Mouse (Mus musculus) lung, embryonic 16.5 days (tissue): ENCODE measurements around the gene Acap2. TPM values are rescaled to one million over a fixed set of nuclear protein-coding genes. Genes with fewer than 3 reads are reported as not detected.

Experiments used
- ATAC-seq: fragments of 200-750 bp; cut with Nextera tagmentation; 2 replicates; pipeline ENCODE4 v1.8.0; 2017; ENCODE audit warnings: low read depth, mild to moderate bottlenecking, moderate library complexity
- H3K27ac ChIP-seq: fragments of 300-500 bp; sonication (generic); 2 replicates; pipeline ENCODE4 v1.5.1; 2014; ENCODE audit warnings: mild to moderate bottlenecking, control low read depth, low read length
- H3K27me3 ChIP-seq: fragments of 300-500 bp; sonication (generic); 2 replicates; pipeline ENCODE4 v1.6.1; 2014; ENCODE audit warnings: low read depth, low read length, mixed read lengths; ENCODE audit not compliant: control insufficient read depth, insufficient read depth
- H3K36me3 ChIP-seq: fragments of 300-500 bp; sonication (generic); 2 replicates; pipeline ENCODE4 v1.6.1; 2014; ENCODE audit warnings: low read length; ENCODE audit not compliant: control insufficient read depth, insufficient read depth
- H3K4me1 ChIP-seq: fragments of 300-500 bp; sonication (generic); replicated peaks from 2 replicates; pipeline ENCODE4 v1.6.1; 2014; ENCODE audit warnings: low read length, mixed read lengths; ENCODE audit not compliant: control insufficient read depth, insufficient read depth
- H3K4me2 ChIP-seq: fragments of 300-500 bp; sonication (generic); 2 replicates; pipeline ENCODE4 v1.6.1; 2014; ENCODE audit warnings: low read depth, low read length, control low read depth
- H3K4me3 ChIP-seq: fragments of 300-500 bp; sonication (generic); 2 replicates; pipeline ENCODE4 v1.5.1; 2014; ENCODE audit warnings: mild to moderate bottlenecking, low read length, control low read depth
- H3K9ac ChIP-seq: fragments of 300-500 bp; sonication (generic); 2 replicates; pipeline ENCODE4 v1.6.1; 2014; ENCODE audit warnings: low read length, control low read depth
- H3K9me3 ChIP-seq: fragments of 300-500 bp; sonication (generic); 2 replicates; pipeline ENCODE4 v1.6.1; 2016; ENCODE audit warnings: low read length; ENCODE audit not compliant: control insufficient read depth
- WGBS: fragments of 180-500 bp; shearing (Covaris S2); extraction: QIAGEN DNeasy Blood & Tissue Kit; methylation state at CpG from one replicate; pipeline ENCODE4 v1.1.7; 2014; 5-methylcytosine and 5-hydroxymethylcytosine counted together
- polyA plus RNA-seq: library from polyadenylated mRNA; unstranded; fragments of >200 nt; fragmentation: Nextera tagmentation; extraction: Ambion mirVana; gene quantifications from 2 replicates; pipeline ENCODE4 v1.2.1, GENCODE M21; 2015

Gene Acap2
- polyA plus RNA-seq, 1 experiment from 2014 or later, result 27.3 TPM

DNA sequence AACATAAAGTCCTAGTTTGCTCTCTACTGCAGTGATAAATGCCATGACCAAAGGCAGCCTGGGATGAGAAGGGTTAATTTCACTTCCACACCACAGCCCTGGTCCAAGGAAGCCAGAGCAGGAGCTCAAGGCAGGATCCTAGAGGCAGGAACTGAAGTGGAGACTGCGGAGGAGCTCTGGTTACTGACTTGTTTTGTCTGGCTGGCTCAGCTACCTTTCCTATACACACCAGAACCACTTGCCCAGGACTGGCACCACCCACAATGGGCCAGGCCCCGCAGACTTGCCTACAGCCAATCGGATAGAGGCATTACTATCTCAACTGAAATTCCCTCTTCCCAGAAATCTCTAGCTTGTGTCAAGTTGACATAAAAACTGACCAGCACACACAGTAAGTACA, 140.8 kb downstream of the Acap2 start:
- Histone ChIP-seq H3K9me3 (no peaks in the 10 kb centered on the region), H3K36me3 (no peaks in the 10 kb centered on the region), H3K9ac (no peak overlapping the region), H3K4me3 (no peak overlapping the region), H3K27me3 (no peaks in the 10 kb centered on the region), H3K4me2 (no peak overlapping the region), H3K27ac (no peak overlapping the region), H3K4me1 (peaks cover 8% of the 10 kb centered on the region)
- 90% methylated on average over 3 of the region's 3 CpGs for WGBS
- no peak for ATAC-seq

DNA sequence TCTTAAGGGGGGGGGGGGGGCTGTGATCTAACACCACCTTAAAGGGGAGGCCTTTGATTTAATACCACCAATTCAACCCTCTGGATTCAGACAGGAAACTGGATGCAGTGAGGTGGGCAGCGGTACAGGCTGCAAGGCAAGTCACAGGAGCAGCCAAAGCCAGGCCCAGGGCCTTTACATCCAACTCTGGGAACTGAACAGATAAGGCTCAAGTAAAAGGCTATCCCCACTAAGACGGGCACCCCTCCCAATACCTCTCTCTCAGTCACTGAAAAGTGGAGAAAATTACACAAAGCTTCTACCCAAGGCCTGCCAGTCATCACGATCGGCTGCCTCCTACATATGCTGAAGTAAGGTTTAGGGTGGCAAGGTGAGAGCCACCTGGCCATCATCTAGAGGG, 141.3 kb downstream of the Acap2 start:
- H3K27ac ChIP-seq, result no peak overlapping the region
- H3K9me3 ChIP-seq, result no peaks in the 10 kb centered on the region
- H3K9ac ChIP-seq, result no peak overlapping the region
- no peaks in the 10 kb centered on the region for H3K36me3 ChIP-seq
- no peak for ATAC-seq
- no peak overlapping the region for H3K4me2 ChIP-seq
- 88% methylated on average over 4 of the region's 4 CpGs for WGBS
- H3K27me3 ChIP-seq, result no peaks in the 10 kb centered on the region
- H3K4me3 ChIP-seq, result no peak overlapping the region
- H3K4me1 ChIP-seq, result peaks cover 8% of the 10 kb centered on the region

DNA sequence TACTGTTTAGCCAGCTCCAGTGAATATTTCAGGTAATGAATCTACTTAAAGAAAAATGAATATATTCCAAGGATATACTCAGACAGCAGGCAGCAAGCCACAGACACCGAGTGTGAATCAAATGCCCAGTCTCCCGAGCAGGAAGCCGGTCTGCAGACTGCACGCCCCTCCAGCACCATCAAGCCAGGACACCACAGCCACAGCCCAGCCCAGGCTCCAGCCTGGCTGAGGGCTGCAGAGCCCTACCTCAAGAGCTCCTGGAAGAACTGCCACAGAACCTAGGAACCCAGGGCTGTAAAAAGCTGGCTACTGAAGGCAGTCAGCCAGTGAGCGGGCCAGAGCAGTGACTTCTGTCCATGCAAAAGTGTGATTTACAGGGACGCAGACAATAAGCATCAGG, 148.2 kb downstream of the Acap2 start:
- no peaks in the 10 kb centered on the region for H3K36me3 ChIP-seq
- no peaks in the 10 kb centered on the region for H3K27me3 ChIP-seq
- WGBS, result 55% methylated on average over 6 of the region's 6 CpGs
- no peak overlapping the region for H3K9ac ChIP-seq
- peaks cover 19% of the 10 kb centered on the region for H3K4me1 ChIP-seq
- H3K27ac ChIP-seq, result no peak overlapping the region
- H3K9me3 ChIP-seq, result no peaks in the 10 kb centered on the region
- ATAC-seq, result no peak
- H3K4me3 ChIP-seq, result no peak overlapping the region
- H3K4me2 ChIP-seq, result no peak overlapping the region

DNA sequence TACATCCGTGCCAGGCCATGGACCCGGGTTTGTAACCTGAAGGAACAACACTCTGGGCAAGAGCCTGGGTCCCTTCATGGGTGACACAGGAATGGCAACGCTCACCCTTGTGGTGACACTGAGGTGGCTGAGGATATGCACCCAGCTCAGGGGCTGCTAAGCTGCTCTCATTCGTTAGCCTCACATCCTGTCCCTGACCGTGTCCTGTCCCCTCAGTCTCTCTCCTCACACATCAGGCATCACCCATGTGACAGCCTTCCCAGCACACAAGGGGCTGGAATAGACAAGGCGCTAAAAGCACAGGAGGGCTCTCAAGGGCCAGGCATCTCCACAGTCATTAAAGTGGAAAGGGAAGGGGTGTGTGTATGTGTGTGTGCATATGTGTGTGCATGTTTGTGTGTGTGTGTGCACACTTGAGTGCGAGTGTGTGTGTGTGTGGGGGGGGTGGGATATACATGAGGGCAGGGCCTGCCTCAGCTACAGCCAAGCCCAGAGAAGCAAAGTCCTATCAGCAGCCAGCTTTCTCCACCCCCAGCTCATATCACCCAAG, 148.8 kb downstream of the Acap2 start:
- no peak overlapping the region for H3K4me3 ChIP-seq
- peak; percentile 49 for ATAC-seq
- H3K9ac ChIP-seq, result no peak overlapping the region
- 52% methylated on average over 7 of the region's 7 CpGs for WGBS
- no peaks in the 10 kb centered on the region for H3K36me3 ChIP-seq
- no peaks in the 10 kb centered on the region for H3K9me3 ChIP-seq
- H3K27ac ChIP-seq, result no peak overlapping the region
- no peaks in the 10 kb centered on the region for H3K27me3 ChIP-seq
- peaks cover 19% of the 10 kb centered on the region for H3K4me1 ChIP-seq
- no peak overlapping the region for H3K4me2 ChIP-seq

DNA sequence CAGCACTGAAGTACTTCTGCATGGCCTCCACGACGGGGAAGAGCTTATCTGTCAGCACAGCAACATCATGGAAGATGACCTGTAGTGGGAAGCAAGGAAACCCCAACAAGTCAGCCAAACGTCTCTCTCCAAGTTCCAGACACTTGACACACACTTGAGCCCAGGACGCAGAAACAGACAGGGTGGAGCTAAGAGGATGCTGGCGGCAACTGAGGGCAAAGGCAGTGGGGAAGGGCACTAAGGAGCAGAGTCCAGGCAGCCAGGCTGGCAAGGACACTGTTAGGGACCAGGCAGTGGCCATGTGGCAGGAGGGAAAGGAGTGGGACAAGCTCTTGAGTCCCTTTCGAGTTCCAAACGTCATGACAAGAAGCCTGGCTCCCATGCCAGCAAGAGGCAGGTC, 150.3 kb downstream of the Acap2 start:
- 57% methylated on average over 7 of the region's 7 CpGs for WGBS
- Histone ChIP-seq H3K9ac (no peak overlapping the region), H3K4me1 (peaks cover 20% of the 10 kb centered on the region), H3K4me2 (no peak overlapping the region), H3K4me3 (no peak overlapping the region), H3K9me3 (no peaks in the 10 kb centered on the region), H3K27ac (no peak overlapping the region), H3K36me3 (no peaks in the 10 kb centered on the region), H3K27me3 (no peaks in the 10 kb centered on the region)
- no peak for ATAC-seq

DNA sequence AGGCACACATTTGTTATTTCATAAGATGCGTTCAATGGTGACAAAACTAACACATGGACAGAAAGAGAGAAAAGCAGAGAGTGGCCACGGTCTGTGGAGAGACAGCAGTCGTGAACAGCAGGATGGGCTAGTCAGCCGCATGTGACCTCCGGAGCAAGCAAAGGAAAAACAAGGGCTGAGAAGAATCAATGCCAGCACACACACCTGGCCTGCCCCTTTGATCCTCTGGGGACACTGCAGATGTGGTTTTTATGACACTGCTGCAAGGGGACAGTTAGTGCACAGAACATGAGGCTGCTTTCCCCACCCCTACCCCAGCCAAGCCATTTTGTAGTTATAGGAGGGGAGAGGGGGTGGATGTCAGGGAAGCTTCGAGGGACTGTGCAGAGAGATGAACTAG, 152.9 kb downstream of the Acap2 start:
- peaks cover 20% of the 10 kb centered on the region for H3K4me1 ChIP-seq
- 77% methylated on average over 6 of the region's 6 CpGs for WGBS
- no peak for ATAC-seq

DNA sequence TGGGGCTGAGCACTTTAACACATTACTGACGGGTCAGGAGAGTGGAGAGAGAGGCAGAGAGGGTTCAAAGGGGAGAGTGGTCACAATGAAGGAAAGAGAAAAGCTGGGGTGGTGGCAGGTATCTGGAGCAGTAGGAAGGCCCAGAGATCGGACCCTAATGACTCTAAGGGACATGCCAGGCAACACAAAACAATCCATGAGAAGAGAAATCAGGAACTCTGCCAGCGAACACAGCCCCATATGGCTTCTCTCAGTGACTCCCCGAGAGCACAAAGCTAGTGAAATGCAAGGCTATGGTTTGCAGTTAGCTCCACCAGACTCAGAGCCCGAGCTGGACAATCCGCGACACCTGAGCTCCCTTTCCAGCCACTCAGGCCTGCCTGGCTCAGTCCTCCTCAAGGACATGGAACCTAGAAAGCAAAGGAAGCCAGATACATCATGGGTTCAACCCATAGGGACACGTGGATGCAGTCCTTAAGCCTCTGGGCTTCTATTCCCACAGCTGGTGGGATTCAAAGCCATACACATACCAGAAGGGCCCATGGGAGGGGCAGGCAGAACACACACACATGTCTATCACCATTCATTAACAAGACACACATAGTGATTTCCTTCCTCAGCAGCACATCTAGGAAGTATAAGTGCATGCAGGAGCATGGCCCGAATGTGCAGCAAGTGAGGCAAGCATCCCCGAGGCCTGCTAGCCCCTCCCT, 153.7 kb downstream of the Acap2 start:
- Histone ChIP-seq H3K4me1 (peaks cover 15% of the 10 kb centered on the region), H3K27ac (no peak overlapping the region), H3K4me3 (no peak overlapping the region), H3K27me3 (no peaks in the 10 kb centered on the region), H3K9ac (no peak overlapping the region), H3K36me3 (no peaks in the 10 kb centered on the region), H3K4me2 (no peak overlapping the region), H3K9me3 (no peaks in the 10 kb centered on the region)
- 68% methylated on average over 10 of the region's 10 CpGs for WGBS
- no peak for ATAC-seq

More for the DNA sequence above, 152.9 kb downstream of the Acap2 start:
- H3K4me2 ChIP-seq, result no peak overlapping the region
- no peak overlapping the region for H3K9ac ChIP-seq
- H3K4me3 ChIP-seq, result no peak overlapping the region
- H3K36me3 ChIP-seq, result no peaks in the 10 kb centered on the region
- H3K27ac ChIP-seq, result no peak overlapping the region
- H3K9me3 ChIP-seq, result no peaks in the 10 kb centered on the region
- H3K27me3 ChIP-seq, result no peaks in the 10 kb centered on the region

DNA sequence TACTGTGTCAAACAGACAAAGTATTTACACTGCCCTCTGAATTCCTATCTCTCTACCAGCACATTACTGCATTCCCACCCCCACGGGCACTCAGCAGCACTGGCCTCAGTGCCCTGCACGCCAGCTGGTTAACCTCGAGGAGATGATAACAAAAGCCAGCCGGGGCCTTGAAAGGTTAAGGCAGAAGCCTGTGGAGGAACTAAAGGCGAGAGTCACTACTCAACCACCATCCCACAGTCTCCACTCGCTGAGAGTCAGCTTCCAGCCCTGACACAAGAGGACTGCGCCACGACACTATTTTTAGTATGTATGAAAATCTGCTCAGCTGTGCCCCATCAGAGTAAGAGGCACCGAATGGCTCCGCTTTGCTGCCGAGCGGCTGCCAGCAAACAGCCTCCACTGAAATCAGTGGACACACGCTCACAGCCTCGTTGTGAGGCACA, 154.8 kb downstream of the Acap2 start:
- Histone ChIP-seq H3K27ac (peak overlapping the region; percentile 20; the same call in 1 of the 2 replicates), H3K4me1 (peaks cover 12% of the 10 kb centered on the region), H3K9ac (no peak overlapping the region; the same call in 1 of the 2 replicates), H3K36me3 (no peaks in the 10 kb centered on the region), H3K4me3 (no peak overlapping the region), H3K9me3 (no peaks in the 10 kb centered on the region), H3K27me3 (no peaks in the 10 kb centered on the region), H3K4me2 (no peak overlapping the region)
- WGBS, result 35% methylated on average over 14 of the region's 14 CpGs
- ATAC-seq, result peak; percentile 59; the same call in 1 of the 2 replicates

DNA sequence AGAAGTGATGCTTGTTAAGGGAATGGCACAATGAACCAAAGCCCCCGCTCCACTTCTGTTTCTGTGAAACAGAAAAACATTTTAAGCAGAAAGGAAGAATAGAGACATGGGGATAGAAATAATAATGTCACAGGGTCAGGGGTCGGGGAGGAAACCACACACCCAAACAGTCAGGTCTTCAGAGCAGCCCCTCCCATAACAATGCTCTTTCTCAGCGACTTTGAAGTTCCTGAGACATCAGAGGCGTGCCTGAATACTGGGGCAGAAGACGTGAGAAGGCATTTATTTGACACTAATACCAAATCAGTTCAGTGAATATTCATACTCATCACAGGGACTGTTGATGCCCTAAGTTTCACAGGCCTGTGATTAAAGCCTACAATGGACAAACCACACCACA, 155.8 kb downstream of the Acap2 start:
- Histone ChIP-seq H3K9me3 (no peaks in the 10 kb centered on the region), H3K9ac (no peak overlapping the region), H3K36me3 (no peaks in the 10 kb centered on the region), H3K4me3 (no peak overlapping the region), H3K4me2 (no peak overlapping the region), H3K4me1 (peaks cover 9% of the 10 kb centered on the region), H3K27me3 (no peaks in the 10 kb centered on the region), H3K27ac (no peak overlapping the region)
- whole genome bisulfite sequencing, result 62% methylated on average over 5 of the region's 5 CpGs
- no peak for ATAC-seq
